Mouse (Mus musculus) lung, postnatal 0 days (tissue): ENCODE data around the gene G430095P16Rik.

Experiments used
- CTCF ChIP-seq: IDR thresholded peaks from 2 replicates; pipeline ENCODE4 v1.5.1; 2016; ENCODE audit warnings: antibody characterized with exemption, mild to moderate bottlenecking
- EP300 ChIP-seq: IDR thresholded peaks from 2 replicates; pipeline ENCODE4 v1.6.1; 2016; ENCODE audit warnings: antibody characterized with exemption, mild to moderate bottlenecking, control low read depth

DNA sequence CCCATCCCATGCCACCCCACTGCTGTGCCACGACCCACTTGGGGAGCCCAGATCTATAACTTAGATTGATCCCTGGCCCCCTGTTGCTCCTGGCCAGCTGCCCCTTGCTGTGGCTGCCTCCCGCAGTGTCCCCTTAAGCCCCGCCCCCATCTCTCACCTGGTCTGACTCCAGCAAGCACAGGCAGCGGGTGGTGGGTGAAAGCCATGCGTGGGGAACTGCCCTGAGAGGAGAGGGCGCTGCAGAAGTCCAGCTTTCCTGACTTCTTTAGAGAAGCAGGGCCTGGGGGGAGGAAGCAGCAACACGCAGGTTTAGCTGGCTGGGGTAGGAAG is 729 bp downstream of the G430095P16Rik start:
- TF ChIP-seq CTCF (no peak), EP300 (no peak)
